Mouse (Mus musculus) heart, postnatal 36 days (tissue): Measurements from ENCODE around the gene Txndc5. TPM values are rescaled to one million over a fixed set of nuclear protein-coding genes. Genes with fewer than 3 reads are reported as not detected.

ENCODE experiments used
- DNase-seq, 2 experiments: peaks; one replicate each; pipeline ENCODE4 v3.0.0; 2021 to 2022
- intact Hi-C: fragments of 180-260 bp; cut with DNase I; formaldehyde crosslinking; loops from one replicate; pipeline ENCODE4 v1.15.1; 2025
- total RNA-seq, 2 experiments: library from RNA; stranded (reverse); gene quantifications; 2 replicates each; pipeline ENCODE4 v1.2.3; 2021

The Txndc5 gene
- total RNA-seq, 2 experiments from 2014 or later = 33.0 to 35.0 TPM

GRCm38 (mm10) chr13:38476936-38477335 is 51.7 kb downstream of the Txndc5 start:
- intact Hi-C loops = no loop called here
- no peak for DNase-seq

GRCm38 (mm10) chr13:38473497-38473896 is 55.1 kb downstream of the Txndc5 start:
- no peak for DNase-seq
- intact Hi-C loops = no loop called here

- intact Hi-C loops = no loop called here
- DNase-seq = no peak
Observed at GRCm38 (mm10) chr13:38472636-38473035, 56.0 kb downstream of the Txndc5 start.

- intact Hi-C loops = no loop called here
- no peak for DNase-seq
Observed at GRCm38 (mm10) chr13:38470882-38471281, 57.7 kb downstream of the Txndc5 start.

GRCm38 (mm10) chr13:38463410-38463809 is 65.2 kb downstream of the Txndc5 start:
- no peak for DNase-seq

GRCm38 (mm10) chr13:38451446-38451845 is 77.2 kb downstream of the Txndc5 start:
- no peak for DNase-seq
- intact Hi-C loops = no loop called here

More at GRCm38 (mm10) chr13:38463410-38463809, 65.2 kb downstream of the Txndc5 start:
- intact Hi-C loops = no loop called here

Other genes starting within 250 kb of the Txndc5 start
- 10 to 100 TPM; 21.7 to 34.0 TPM for gene Bmp6, start 183.7 kb downstream of the Txndc5 start, total RNA-seq
- gene Bloc1s5, start 106.3 kb upstream of the Txndc5 start, total RNA-seq = 1 to 10 TPM; 7.6 to 8.9 TPM
- 10 to 100 TPM in 1 of 2 experiments, 1 to 10 TPM in 1; 9.3 to 10.5 TPM for gene Eef1e1, start 130.2 kb upstream of the Txndc5 start, total RNA-seq